Mouse (Mus musculus): ENCODE measurements around the gene Klrb1b.
A peak's percentile ranks its signal among the peaks of the same experiment; 100 is the strongest.

The Klrb1b gene

GRCm38 (mm10) chr6:128826132-128826531 is at the start of gene Klrb1b, which contains the start of gene Gm44511:
Gene Klrb1b (minus strand): TSS chr6:128826331.
Gene Gm44511 (minus strand): TSS chr6:128826315.
- no peak for DNase-seq (ENCODE audit: low read depth)

DNA sequence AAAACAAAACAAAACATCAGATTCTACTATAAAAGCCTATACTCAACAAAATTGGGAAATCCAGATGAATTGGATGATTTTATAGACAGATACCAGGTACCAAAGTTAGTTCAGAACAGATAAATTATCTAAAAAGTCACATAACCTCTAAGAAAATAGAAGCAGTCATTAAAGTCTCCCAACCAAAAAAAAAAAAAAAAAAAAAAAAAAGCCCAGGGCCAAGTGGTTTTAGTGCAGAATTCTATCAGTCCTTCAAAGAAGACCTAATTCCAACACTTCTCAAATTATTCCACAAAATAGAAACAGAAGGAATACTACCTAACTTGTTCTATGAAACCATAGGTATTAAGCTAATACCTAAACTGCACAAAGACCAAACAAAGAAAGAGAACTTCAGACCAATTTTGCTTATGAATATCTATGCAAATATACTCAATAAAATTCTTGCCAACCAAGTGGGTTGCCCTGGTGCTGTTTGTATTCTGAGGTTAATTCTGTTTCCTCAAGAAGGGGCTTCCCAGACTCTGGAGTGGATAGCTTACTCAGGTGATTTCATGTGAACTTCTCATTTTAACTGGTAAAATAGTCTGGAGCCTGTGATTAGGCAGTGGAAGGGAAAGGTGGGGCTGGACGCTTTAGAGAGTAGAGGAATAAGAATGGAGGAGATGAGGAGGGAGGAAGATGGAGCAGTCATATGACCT is 45.9 kb upstream of the Klrb1b start:
- DNase-seq (ENCODE audit: low read depth), result no peak

GRCm38 (mm10) chr6:128868861-128869260 is 42.7 kb upstream of the Klrb1b start:
- DNase-seq (ENCODE audit: low read depth), result no peak

DNA sequence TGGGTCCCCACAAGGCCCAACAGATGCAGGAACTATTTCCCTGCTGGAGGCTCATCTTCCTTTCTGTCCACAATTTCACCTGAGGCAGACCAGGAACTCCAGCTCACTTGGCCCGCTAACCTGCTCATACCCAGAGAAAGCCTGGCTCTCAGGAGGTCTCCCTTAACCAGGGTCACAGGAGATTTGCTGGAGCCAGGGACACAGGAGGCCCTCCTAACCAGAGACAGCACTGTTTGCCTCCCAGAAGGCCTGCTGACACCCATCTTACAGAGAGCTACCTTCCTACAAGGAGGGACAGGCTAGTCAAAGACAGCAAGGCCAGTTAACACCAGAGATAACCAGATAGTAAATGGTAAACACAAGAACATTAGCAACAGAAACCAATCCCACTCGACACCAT is 31.8 kb upstream of the Klrb1b start:
- no peak for DNase-seq (ENCODE audit: low read depth)

DNA sequence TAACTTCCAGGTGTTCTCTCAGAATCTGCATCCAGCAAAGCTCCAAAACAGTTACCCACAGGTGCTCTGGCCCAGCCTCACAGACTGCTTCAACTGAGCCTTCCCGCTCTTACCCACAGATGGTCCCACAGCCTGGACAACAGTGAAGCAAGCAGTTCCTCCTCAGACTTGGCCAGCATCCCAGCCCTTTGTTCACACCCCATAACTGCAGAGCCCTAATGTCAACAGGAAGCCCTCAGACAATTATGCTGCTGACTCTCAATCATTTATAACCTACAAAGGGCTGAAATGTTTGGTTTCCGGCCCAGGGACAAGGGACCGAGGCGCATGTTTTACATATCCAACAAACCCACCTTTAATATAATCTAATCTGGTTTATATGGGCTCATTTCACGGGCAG is 30.1 kb upstream of the Klrb1b start:
- DNase-seq (ENCODE audit: low read depth), result peak; percentile 97

- peak; percentile 83 for DNase-seq (ENCODE audit: low read depth)
These were observed 29.3 kb upstream of the Klrb1b start for GRCm38 (mm10) chr6:128855477-128855876.

GRCm38 (mm10) chr6:128854895-128855294 is 28.8 kb upstream of the Klrb1b start:
- DNase-seq (ENCODE audit: low read depth), result no peak

- DNase-seq (ENCODE audit: low read depth), result peak; percentile 82
These were observed 28.1 kb upstream of the Klrb1b start for GRCm38 (mm10) chr6:128854024-128854820.

- no peak for DNase-seq (ENCODE audit: low read depth)
These were observed 26.6 kb upstream of the Klrb1b start for GRCm38 (mm10) chr6:128852766-128853165.

DNA sequence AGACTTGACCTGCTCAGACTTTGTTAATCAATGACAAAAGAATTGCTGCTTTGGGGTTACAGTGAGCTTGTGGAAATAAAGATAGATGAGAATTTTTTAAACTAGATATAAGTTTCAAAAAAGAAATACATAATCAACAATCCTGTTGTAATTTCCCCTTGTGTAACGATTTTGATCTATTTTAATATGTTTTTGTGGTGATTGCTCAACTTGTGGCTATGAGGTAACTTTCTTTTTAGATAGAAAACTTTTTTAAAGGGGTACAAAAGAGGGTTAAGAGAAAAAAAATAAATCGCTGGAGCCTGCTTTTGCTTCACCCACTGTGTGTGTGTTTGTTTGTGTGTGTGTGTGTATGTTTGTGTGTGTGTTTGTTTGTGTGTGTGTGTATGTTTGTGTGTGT is 25.0 kb upstream of the Klrb1b start:
- peak; percentile 68 for DNase-seq (ENCODE audit: low read depth)

DNA sequence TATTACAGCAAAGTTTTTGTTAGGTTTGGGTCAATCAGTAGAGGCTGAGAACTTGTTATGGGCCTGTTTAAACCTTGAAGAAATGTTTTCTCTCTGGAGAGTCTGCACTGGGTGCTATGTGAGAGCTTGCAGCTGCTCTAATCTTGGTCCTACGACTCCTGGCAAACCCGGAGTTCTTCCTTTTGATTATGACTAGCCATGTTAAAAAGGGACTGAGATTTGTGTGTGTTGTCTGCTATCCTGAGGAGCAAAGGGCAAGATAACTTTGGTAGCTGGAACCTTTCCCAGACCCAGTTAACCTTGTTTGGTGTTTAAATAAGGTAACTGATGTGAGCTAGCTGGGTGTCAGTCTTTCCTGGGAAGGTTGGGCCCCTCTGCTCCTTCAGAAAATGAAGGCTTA is 24.5 kb upstream of the Klrb1b start:
- DNase-seq (ENCODE audit: low read depth), result no peak

- peak; percentile 80 for DNase-seq (ENCODE audit: low read depth)
These were observed 23.8 kb upstream of the Klrb1b start for GRCm38 (mm10) chr6:128849902-128850301.

DNA sequence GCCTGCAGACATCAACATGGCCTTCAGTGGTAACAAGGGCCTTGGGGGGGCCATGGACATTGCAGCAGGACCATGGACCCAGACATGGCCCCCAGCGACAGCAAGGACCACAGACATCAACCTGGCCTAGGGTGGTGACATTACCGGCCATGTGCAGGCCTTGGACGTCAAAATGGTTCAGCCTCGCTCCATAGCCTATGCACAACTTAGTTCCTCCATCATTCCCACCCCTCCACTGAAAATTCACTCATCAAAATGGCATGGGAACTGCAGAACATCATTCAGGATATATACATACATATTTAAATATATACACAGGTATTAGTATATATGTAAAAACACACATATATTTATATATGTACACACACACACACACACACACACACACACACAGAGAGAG is 21.3 kb upstream of the Klrb1b start:
- DNase-seq (ENCODE audit: low read depth), result no peak

- DNase-seq (ENCODE audit: low read depth), result peak; percentile 48
These were observed 19.9 kb upstream of the Klrb1b start for GRCm38 (mm10) chr6:128845998-128846542.

GRCm38 (mm10) chr6:128845319-128845979 is 19.3 kb upstream of the Klrb1b start:
- peak; percentile 97 for DNase-seq (ENCODE audit: low read depth)

- DNase-seq (ENCODE audit: low read depth), result no peak
These were observed 18.5 kb upstream of the Klrb1b start for GRCm38 (mm10) chr6:128844586-128845080.

- DNase-seq (ENCODE audit: low read depth), result no peak
These were observed 18.0 kb upstream of the Klrb1b start for GRCm38 (mm10) chr6:128844131-128844530.

GRCm38 (mm10) chr6:128843479-128843992 is 17.4 kb upstream of the Klrb1b start:
- DNase-seq (ENCODE audit: low read depth), result peak; percentile 95

GRCm38 (mm10) chr6:128842945-128843478 is 16.9 kb upstream of the Klrb1b start:
- DNase-seq (ENCODE audit: low read depth), result peak; percentile 97

- no peak for DNase-seq (ENCODE audit: low read depth)
These were observed 16.3 kb upstream of the Klrb1b start for GRCm38 (mm10) chr6:128842356-128842944.

GRCm38 (mm10) chr6:128841327-128842089 is 15.4 kb upstream of the Klrb1b start:
- no peak for DNase-seq (ENCODE audit: low read depth)

Measured in 416B (cell line).